Mouse (Mus musculus): ENCODE measurements around the gene Zc3h18. TPM values are rescaled to one million over a fixed set of nuclear protein-coding genes. Genes with fewer than 3 reads are reported as not detected.

Zc3h18 gene
- polyA plus RNA-seq, 1 experiment from 2014 or later, result 44.3 TPM

- H3K79me2 ChIP-seq (ENCODE audit: inconsistent target), result peaks cover 56% of the 10 kb centered on the region
- WGBS (ENCODE audit: missing documents), result 1% methylated on average over 39 of the region's 45 CpGs
- H3K4me3 ChIP-seq (ENCODE audit: inconsistent target), result peak within 1 kb of the TSS; percentile 91
- H3K36me3 ChIP-seq (ENCODE audit: inconsistent target), result peaks cover 14% of the 10 kb centered on the region
- H3K27ac ChIP-seq, result peak within 1 kb of the TSS; percentile 97
Observed at GRCm38 (mm10) chr8:122432443-122433268, 56.2 kb downstream of the Zc3h18 start, which contains the start of gene Cyba. Gene Cyba, minus strand, starts transcription at chr8:122432930.

GRCm38 (mm10) chr8:122433269-122433905, 57.0 kb downstream of the Zc3h18 start:
- Histone ChIP-seq H3K36me3 (ENCODE audit: inconsistent target) (0 out of 2 replicates have a peak, but pooled peaks cover 6% of the 10 kb centered on the region), H3K27ac (peak overlapping the region; percentile 97), H3K4me3 (ENCODE audit: inconsistent target) (peak overlapping the region; percentile 91), H3K79me2 (ENCODE audit: inconsistent target) (peaks cover 48% of the 10 kb centered on the region)
- 69% methylated on average over 10 of the region's 11 CpGs for WGBS (ENCODE audit: missing documents)

GRCm38 (mm10) chr8:122435375-122435774, 59.0 kb downstream of the Zc3h18 start:
- 95% methylated on average over 6 of the region's 6 CpGs for WGBS (ENCODE audit: missing documents)
- no peaks in the 10 kb centered on the region for H3K36me3 ChIP-seq (ENCODE audit: inconsistent target)
- no peak overlapping the region for H3K4me3 ChIP-seq (ENCODE audit: inconsistent target)
- H3K79me2 ChIP-seq (ENCODE audit: inconsistent target), result peaks cover 43% of the 10 kb centered on the region
- no peak overlapping the region for H3K27ac ChIP-seq

- no peaks in the 10 kb centered on the region for H3K36me3 ChIP-seq (ENCODE audit: inconsistent target)
- H3K79me2 ChIP-seq (ENCODE audit: inconsistent target), result peaks cover 43% of the 10 kb centered on the region
- no peak overlapping the region for H3K4me3 ChIP-seq (ENCODE audit: inconsistent target)
- WGBS (ENCODE audit: missing documents), result 88% methylated on average over 9 of the region's 9 CpGs
- no peak overlapping the region for H3K27ac ChIP-seq
Observed at GRCm38 (mm10) chr8:122436146-122436545, 59.7 kb downstream of the Zc3h18 start.

- Histone ChIP-seq H3K27ac (no peak overlapping the region), H3K4me3 (ENCODE audit: inconsistent target) (no peak overlapping the region), H3K36me3 (ENCODE audit: inconsistent target) (no peaks in the 10 kb centered on the region), H3K79me2 (ENCODE audit: inconsistent target) (peaks cover 43% of the 10 kb centered on the region)
- 67% methylated on average over 19 of the region's 20 CpGs for WGBS (ENCODE audit: missing documents)
Observed at GRCm38 (mm10) chr8:122436586-122437125, 60.2 kb downstream of the Zc3h18 start.

- Histone ChIP-seq H3K79me2 (ENCODE audit: inconsistent target) (peaks cover 45% of the 10 kb centered on the region; the same call in 1 of the 2 replicates), H3K27ac (peak overlapping the region; percentile 46), H3K36me3 (ENCODE audit: inconsistent target) (no peaks in the 10 kb centered on the region), H3K4me3 (ENCODE audit: inconsistent target) (no peak overlapping the region)
- 76% methylated on average over 13 of the region's 13 CpGs for WGBS (ENCODE audit: missing documents)
Observed at GRCm38 (mm10) chr8:122437708-122438331, 61.4 kb downstream of the Zc3h18 start.

GRCm38 (mm10) chr8:122439336-122439735, 62.9 kb downstream of the Zc3h18 start:
- H3K79me2 ChIP-seq (ENCODE audit: inconsistent target), result peaks cover 37% of the 10 kb centered on the region; the same call in 1 of the 2 replicates
- WGBS (ENCODE audit: missing documents), result 95% methylated on average over 16 of the region's 16 CpGs
- H3K36me3 ChIP-seq (ENCODE audit: inconsistent target), result no peaks in the 10 kb centered on the region
- H3K4me3 ChIP-seq (ENCODE audit: inconsistent target), result no peak overlapping the region
- no peak overlapping the region for H3K27ac ChIP-seq

- Histone ChIP-seq H3K79me2 (ENCODE audit: inconsistent target) (peaks cover 37% of the 10 kb centered on the region; the same call in 1 of the 2 replicates), H3K36me3 (ENCODE audit: inconsistent target) (no peaks in the 10 kb centered on the region), H3K27ac (no peak overlapping the region), H3K4me3 (ENCODE audit: inconsistent target) (no peak overlapping the region)
- WGBS (ENCODE audit: missing documents), result 100% methylated on average over 1 of the region's 1 CpGs
Observed at GRCm38 (mm10) chr8:122441326-122441725, 64.9 kb downstream of the Zc3h18 start.

- Histone ChIP-seq H3K27ac (peak overlapping the region; percentile 94), H3K4me3 (ENCODE audit: inconsistent target) (peak overlapping the region; percentile 99), H3K79me2 (ENCODE audit: inconsistent target) (peaks cover 37% of the 10 kb centered on the region; the same call in 1 of the 2 replicates), H3K36me3 (ENCODE audit: inconsistent target) (no peaks in the 10 kb centered on the region)
- 58% methylated on average over 7 of the region's 7 CpGs for WGBS (ENCODE audit: missing documents)
Observed at GRCm38 (mm10) chr8:122442356-122442755, 65.9 kb downstream of the Zc3h18 start.

GRCm38 (mm10) chr8:122442781-122443180, 66.4 kb downstream of the Zc3h18 start:
- Histone ChIP-seq H3K4me3 (ENCODE audit: inconsistent target) (peak overlapping the region; percentile 99), H3K27ac (peak overlapping the region; percentile 94), H3K36me3 (ENCODE audit: inconsistent target) (no peaks in the 10 kb centered on the region), H3K79me2 (ENCODE audit: inconsistent target) (peaks cover 37% of the 10 kb centered on the region; the same call in 1 of the 2 replicates)
- WGBS (ENCODE audit: missing documents), result 2% methylated on average over 12 of the region's 12 CpGs

GRCm38 (mm10) chr8:122443262-122444006, 67.0 kb downstream of the Zc3h18 start, which contains the start of gene Mvd:
Gene Mvd, minus strand, starts transcription at chr8:122443422.
- Histone ChIP-seq H3K27ac (peak within 1 kb of the TSS; percentile 94), H3K79me2 (ENCODE audit: inconsistent target) (peaks cover 37% of the 10 kb centered on the region; the same call in 1 of the 2 replicates), H3K36me3 (ENCODE audit: inconsistent target) (no peaks in the 10 kb centered on the region), H3K4me3 (ENCODE audit: inconsistent target) (peak within 1 kb of the TSS; percentile 99)
- WGBS (ENCODE audit: missing documents), result under 1% methylated on average over 47 of the region's 47 CpGs

- Histone ChIP-seq H3K36me3 (ENCODE audit: inconsistent target) (no peaks in the 10 kb centered on the region), H3K4me3 (ENCODE audit: inconsistent target) (peak overlapping the region; percentile 99), H3K27ac (peak overlapping the region; percentile 91), H3K79me2 (ENCODE audit: inconsistent target) (peaks cover 37% of the 10 kb centered on the region; the same call in 1 of the 2 replicates)
- WGBS (ENCODE audit: missing documents), result under 1% methylated on average over 18 of the region's 19 CpGs
Observed at GRCm38 (mm10) chr8:122444058-122444748, 67.8 kb downstream of the Zc3h18 start.

- Histone ChIP-seq H3K36me3 (ENCODE audit: inconsistent target) (no peaks in the 10 kb centered on the region), H3K4me3 (ENCODE audit: inconsistent target) (no peak overlapping the region), H3K79me2 (ENCODE audit: inconsistent target) (peaks cover 27% of the 10 kb centered on the region; the same call in 1 of the 2 replicates), H3K27ac (no peak overlapping the region; the same call in 1 of the 2 replicates)
- WGBS (ENCODE audit: missing documents), result 73% methylated on average over 2 of the region's 3 CpGs
Observed at GRCm38 (mm10) chr8:122445203-122445602, 68.8 kb downstream of the Zc3h18 start.
